Mouse (Mus musculus): ENCODE measurements around the gene Fmnl3.
"Not testable (repeated sequence)": the region's sequence is repeated elsewhere in the genome, so short reads cannot be mapped to it uniquely, and the experiment has no call there.

Fmnl3 gene

GRCm38 (mm10) chr15:99387976-99388375 lies 17.7 kb upstream of the Fmnl3 start:
- DNase-seq (ENCODE audit: low spot score in 2 of 2): no peak

DNA sequence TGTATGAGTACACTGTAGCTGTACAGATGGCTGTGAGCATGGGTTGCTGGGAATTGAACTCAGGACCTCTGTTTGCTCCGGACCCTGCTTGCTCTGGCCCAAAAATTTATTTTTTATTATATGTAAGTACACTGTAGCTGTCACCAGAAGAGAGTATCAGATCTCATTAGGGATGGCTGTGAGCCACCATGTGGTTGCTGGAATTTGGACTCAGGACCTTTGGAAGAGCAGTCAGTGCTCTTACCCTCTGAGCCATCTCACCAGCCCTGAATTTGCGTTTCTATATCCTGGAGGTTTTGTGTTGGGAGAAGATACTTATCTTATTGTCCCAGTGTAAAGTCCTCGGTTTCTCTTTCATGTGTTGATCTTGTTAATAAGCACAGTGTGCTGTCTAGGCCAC lies 16.5 kb upstream of the Fmnl3 start:
- no peak for DNase-seq (ENCODE audit: low spot score in 2 of 2)

DNA sequence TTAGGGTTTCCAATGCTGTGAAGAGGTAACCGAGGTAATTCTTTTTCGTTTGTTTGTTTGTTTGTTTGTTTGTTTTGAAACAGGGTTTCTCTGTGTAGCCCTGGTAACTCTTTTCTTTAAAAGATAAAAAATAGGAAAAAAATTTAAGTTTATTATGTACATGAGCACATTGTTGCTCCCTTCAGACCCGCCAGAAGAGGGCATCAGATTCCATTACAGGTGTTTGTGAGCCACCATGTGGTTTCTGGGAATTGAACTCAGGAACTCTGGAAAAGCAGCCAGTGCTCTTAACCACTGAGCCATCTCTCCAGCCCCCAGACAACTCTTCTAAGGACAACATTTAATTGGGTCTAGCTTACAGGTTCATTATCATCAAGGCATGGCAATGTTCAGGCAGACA lies 15.8 kb upstream of the Fmnl3 start:
- not testable (repeated sequence) for DNase-seq (ENCODE audit: low spot score in 2 of 2)

DNA sequence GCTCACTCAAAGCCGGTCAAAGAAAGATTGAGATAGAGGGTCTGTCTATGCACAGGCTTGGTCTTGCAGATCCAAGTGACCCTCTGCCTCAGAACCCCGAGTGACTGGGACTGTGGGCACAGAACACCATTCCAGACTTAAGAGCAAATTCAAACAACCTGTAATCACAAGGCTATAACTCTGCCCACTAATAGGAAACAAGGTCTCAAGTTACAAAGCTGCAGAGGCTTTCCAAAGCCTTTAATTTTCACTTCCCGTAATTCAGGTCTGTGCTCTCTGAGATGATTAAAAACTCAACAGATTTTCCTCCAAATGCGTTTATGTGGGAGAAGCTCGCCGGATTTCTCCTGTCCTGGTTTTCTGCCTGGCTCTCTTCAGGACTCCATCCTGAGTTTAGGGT lies 13.8 kb upstream of the Fmnl3 start:
- DNase-seq (ENCODE audit: low spot score in 2 of 2): no peak

- DNase-seq (ENCODE audit: low spot score in 2 of 2): no peak
These were observed 12.6 kb upstream of the Fmnl3 start for GRCm38 (mm10) chr15:99382893-99383292.

DNA sequence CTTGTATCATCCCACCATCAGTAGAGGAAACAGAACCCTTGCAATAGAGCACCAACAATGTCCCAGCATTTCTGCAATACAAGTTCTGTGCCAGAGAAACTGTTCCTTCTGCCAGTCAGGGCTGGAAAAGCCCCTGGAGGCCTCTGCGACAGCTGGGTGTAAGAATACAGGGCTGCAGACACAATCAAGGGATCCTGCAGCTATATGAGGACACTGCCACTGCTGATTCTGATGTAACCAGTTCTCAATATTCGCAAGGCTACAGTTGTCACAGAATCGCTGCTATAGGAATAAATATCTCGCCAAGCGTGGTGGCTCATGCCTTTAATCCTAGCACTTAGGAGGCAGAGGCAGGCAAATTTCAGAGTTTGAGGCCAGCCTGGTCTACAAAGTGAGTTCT lies 6.0 kb upstream of the Fmnl3 start:
- no peak for DNase-seq (ENCODE audit: low spot score in 2 of 2)

DNA sequence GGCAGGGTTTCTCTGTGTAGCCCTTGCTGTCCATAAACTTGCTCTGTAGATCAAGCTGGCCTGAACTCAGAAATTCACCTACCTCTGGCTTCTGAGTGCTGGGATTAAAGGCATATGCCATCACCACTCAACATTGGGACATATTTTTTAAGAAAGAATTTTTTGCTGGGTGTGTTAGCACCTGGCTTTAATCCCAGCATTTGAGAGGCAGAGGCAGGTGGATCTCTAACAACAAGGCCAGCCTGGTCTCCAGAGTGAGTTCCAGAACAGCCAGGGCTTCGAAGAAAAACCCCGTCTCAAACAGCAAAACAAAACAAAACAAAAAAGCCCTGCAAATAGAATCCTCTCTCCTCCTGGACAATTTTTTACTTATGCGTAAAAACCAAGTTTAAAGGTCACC lies 5.3 kb upstream of the Fmnl3 start:
- no peak for DNase-seq (ENCODE audit: low spot score in 2 of 2)

DNA sequence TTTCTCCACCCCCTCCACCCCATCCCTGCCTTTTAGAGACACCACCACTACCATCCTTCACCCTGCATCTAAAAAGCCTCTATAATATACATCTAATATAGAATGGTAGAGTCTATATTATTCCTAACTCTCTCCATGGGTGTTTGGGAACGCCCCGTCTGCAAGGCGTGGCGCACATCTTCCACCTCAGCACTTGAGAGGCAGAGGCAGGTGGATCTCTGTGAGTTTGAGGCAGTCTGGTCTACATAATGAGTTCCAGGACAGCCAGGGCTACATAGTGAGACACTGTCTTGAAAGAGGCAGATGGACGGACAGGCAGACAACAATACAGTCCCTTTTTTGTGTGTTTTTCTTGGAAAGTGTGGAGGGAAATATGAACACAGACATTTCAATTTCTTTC lies 4.8 kb upstream of the Fmnl3 start:
- no peak for DNase-seq (ENCODE audit: low spot score in 2 of 2)

- no peak for DNase-seq (ENCODE audit: low spot score in 2 of 2)
These were observed 2.5 kb upstream of the Fmnl3 start for GRCm38 (mm10) chr15:99372761-99373160.

- DNase-seq (ENCODE audit: low spot score in 2 of 2): no peak
These were observed 1.5 kb upstream of the Fmnl3 start for GRCm38 (mm10) chr15:99371526-99372340.

DNA sequence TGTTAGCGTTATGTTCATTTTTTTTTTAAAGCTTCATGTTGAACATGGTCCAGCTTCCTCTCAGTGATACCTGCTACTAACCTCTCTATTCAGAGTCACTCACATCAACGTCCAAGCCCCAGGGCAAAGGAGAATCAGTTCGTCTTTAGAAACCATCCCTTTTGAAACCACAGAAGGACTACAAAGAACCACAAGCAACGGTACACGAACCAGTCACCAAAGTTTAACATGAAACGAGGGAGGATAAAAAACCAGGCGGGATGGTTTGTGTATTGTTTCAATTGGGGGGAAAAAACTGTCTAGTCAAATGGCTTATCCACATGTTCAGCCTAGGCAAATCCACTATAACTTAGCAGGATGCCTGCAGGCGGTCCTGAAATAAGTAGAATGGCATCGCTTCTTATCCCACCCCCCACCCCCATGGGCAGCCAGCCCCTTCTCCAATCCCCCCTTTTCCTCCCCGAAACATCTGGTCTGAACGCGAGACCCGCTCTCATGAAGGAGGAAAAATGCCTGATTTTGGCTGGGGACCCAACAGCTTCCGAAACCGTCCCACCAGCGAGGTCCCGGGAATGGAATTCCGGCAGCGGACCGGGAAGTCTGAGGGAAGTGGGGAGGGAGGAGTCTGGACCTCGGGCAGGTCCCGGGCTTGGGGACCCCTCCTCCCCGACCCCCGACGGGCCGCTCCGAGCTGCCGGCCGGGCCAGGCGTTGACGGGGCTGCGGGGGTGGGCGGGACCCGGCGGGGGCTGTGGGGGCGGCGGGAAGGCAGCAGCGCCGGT lies 701 bp downstream of the Fmnl3 start:
- DNase-seq (ENCODE audit: low spot score in 2 of 2): no peak

- no peak for DNase-seq (ENCODE audit: low spot score in 2 of 2)
These were observed 1.6 kb downstream of the Fmnl3 start for GRCm38 (mm10) chr15:99368583-99369266.

DNA sequence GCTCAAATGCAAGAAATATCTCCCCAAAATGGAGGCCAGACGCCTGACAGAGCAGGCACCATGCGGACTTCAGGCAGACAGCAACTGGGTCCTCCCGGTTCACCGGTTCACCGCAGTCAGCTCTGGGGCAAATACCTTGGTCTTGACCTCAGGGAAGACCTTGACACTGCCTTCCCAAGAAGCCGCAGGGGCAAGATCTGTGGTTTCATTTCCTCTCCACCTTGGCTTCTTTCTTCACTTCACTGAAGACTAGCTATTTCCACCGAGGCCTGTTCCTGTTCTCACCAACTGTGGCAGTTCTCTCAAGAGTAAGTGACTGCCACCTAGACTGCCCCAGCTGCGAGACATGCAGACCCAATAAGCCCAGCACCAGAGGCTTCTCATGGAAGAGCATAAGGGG lies 5.4 kb downstream of the Fmnl3 start:
- DNase-seq (ENCODE audit: low spot score in 2 of 2): no peak

DNA sequence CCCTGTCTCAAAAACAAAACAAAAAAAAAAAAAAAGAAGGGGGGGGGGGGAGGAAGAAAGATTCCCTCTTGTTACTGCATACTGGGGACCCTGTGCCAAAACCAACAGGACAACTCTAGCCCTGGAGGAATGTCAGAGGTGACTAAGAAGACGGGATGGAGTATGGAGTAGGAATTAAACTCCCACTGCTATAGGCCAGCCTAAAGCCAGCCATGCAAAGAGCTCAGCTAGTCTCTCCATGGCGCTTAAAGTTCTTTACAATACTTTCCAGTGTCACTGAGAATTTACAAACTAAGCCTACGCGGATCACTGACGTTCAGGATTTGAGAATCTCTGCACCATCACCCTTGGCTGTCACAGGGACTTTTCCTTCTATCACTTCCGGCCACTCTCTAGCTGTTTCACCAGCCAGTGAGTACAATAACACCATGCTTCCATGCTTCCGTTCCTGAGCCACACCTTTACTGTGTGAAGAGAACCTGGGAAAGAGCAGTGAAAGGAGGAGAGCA lies 6.2 kb downstream of the Fmnl3 start:
- DNase-seq (ENCODE audit: low spot score in 2 of 2): no peak

- DNase-seq (ENCODE audit: low spot score in 2 of 2): no peak
These were observed 11.3 kb downstream of the Fmnl3 start for GRCm38 (mm10) chr15:99358952-99359351.

DNA sequence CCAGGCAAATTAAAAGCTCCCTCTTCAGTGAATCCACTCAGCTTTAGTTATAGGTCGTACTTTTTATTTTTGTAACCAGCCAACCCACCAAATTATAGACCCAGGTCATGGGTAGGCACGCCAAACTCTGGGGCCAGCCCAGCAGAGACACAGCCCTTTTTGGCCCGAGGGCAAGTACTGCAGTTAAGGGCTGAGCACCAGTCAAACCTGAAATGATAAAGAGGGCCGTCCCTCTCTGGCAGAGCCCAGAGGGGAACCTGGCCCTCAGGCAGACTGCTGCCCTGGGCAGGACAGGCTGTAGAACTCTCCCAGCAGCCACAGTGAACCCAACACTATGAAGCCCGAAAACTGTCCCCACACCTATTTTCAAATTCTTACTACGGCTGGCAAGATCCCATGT lies 13.8 kb downstream of the Fmnl3 start:
- no peak for DNase-seq (ENCODE audit: low spot score in 2 of 2)

- no peak for DNase-seq (ENCODE audit: low spot score in 2 of 2)
These were observed 14.6 kb downstream of the Fmnl3 start for GRCm38 (mm10) chr15:99355660-99356059.

- DNase-seq (ENCODE audit: low spot score in 2 of 2): no peak
These were observed 18.0 kb downstream of the Fmnl3 start for GRCm38 (mm10) chr15:99352306-99352705.

DNA sequence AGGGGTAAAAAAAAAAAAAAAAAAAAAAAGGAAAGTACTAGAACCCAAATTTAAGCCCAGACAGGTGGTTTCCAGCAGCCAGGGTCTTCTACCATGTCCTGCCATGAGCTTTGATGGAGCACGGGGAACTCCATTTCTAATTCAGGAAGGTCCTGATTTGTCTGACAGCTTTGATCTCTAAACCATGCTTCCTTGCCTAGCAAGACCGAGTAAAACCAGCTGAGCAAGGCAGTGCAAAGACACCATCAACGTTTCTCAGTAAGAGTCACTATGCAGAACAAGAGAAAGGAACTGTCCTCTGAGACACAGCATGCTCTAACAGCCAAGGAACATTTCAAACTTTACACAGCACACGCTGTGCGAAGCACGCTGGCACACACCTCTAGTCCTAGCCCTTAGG lies 18.7 kb downstream of the Fmnl3 start:
- no peak for DNase-seq (ENCODE audit: low spot score in 2 of 2)

DNA sequence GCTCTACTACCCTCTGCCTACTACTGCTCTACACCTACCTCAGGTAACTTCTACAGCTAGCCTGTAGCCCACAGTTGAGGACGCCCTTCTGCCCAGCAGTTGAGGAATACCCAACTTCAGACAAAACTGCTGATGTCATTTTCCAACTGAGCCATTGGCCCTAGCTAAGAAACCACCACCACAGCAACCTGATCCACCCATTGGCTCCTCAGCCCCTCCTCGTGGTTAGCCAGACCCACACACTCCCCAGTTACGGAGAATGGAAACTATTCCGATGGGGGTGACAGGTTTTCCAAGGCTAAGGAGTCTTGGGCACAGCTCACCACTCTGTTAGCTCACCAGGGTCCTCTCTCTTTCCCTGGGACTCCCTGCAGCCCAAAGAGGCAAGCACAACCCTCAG lies 25.3 kb downstream of the Fmnl3 start:
- no peak for DNase-seq (ENCODE audit: low spot score in 2 of 2)

- no peak for DNase-seq (ENCODE audit: low spot score in 2 of 2)
These were observed 26.0 kb downstream of the Fmnl3 start for GRCm38 (mm10) chr15:99344148-99344870.

Measured in right cerebral cortex, adult 2 months (tissue).